Mouse (Mus musculus): ENCODE results near the gene Ptgis. TPM values are rescaled to one million over a fixed set of nuclear protein-coding genes. Genes with fewer than 3 reads are reported as not detected.

Ptgis gene
- polyA plus RNA-seq (2017; shearing (Covaris generic)), result not detected

GRCm38 (mm10) chr2:167240008-167240964 is at the start of gene Ptgis:
Gene Ptgis, minus strand, starts transcription at chr2:167240604.

GRCm38 (mm10) chr2:167190076-167190399 is 50.4 kb downstream of the Ptgis start, which contains the start of gene Kcnb1:
Gene Kcnb1, minus strand, starts transcription at chr2:167190155.

Other genes starting within 250 kb of the Ptgis start
- gene Stau1, start 244.3 kb downstream of the Ptgis start, polyA plus RNA-seq (2017; shearing (Covaris generic)), result 10 to 100 TPM; 59.4 to 62.8 TPM
- 10 to 100 TPM; 66.1 to 72.9 TPM for gene Ddx27, start 225.4 kb downstream of the Ptgis start, polyA plus RNA-seq (2017; shearing (Covaris generic))
- gene Znfx1, start 177.6 kb downstream of the Ptgis start, polyA plus RNA-seq (2017; shearing (Covaris generic)), result 10 to 100 TPM; 32.1 to 47.9 TPM
- under 1 TPM; 0.57 to 0.69 TPM for gene Kcnb1, start 50.4 kb downstream of the Ptgis start, polyA plus RNA-seq (2017; shearing (Covaris generic))
- 10 to 100 TPM; 26.3 to 31.7 TPM for gene B4galt5, start 108.6 kb upstream of the Ptgis start, polyA plus RNA-seq (2017; shearing (Covaris generic))
- gene Slc9a8, start 181.1 kb upstream of the Ptgis start, polyA plus RNA-seq (2017; shearing (Covaris generic)), result 10 to 100 TPM; 47.2 to 49.9 TPM